ENCODE assay signal across 9 mouse cellular contexts in the genomic region with DNA sequence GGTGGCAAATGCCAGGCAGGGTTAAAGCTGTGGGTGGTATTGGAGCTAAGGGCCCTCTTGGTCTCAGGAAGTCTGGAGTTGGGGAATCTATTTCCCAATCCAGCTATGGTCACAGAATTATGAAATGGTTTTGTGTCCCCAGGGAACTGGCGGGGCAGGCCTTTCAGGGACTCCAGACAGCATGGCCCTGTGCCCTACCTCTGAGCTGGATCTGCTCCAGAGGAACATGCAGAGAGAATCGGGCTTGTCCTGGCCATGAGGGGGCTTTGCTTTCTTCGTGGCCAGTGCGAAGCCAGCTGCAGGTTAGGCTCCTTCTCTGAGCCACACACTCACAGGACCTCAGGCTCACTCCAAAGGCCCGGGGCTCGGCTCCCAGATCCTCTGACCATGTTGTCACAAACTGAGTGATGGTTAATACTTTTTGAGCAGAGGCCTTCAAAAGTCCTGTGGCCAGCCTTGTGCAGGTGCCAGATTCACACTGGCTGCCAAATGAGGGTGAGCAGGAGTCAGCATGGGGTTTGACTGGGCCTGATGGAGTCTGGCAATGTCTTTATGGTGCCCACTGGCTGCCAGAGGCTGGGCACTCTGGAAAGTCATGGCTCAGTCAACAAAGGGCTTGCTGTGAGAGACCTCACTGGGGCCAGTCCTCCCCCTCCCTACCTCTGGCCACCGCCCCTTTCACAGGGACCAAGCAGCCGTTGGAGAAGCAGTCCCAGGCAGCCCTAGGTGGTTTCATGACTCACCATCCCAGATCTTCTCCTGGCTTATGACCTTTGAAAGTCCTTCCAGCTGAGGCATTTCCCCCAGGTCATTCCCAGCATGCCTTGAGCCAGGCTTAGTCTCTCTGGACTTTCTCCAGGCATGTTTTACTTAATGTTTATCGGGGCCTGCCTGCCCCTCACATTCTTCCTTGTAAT. TPM values are rescaled to one million over a fixed set of nuclear protein-coding genes. Genes with fewer than 3 reads are reported as not detected.
A peak's percentile ranks its signal among the peaks of the same experiment; 100 is the strongest.
DNase-seq lines count a peak whose midpoint lies in the region; ATAC-seq and TF ChIP-seq lines count a peak whose summit lies in the region.
"Had no signal": no experiment of that assay in that cellular context is flagged by ENCODE, and none has a peak within 500 bp of the region (broad histone marks: within the 10 kb centered on the region; RNA-seq: fewer than 3 reads in every experiment).

No protein-coding gene starts in this region.

- peak; percentile 68; the same call in 1 of the 2 replicates for ATAC-seq in kidney, postnatal 0 days (replicated peaks; ENCODE audit: low FRiP score, low read depth)

- H3K27ac ChIP-seq in embryonic facial prominence, embryonic 10.5 days (replicated peaks): peak overlapping the region; percentile 51; the same call in 1 of the 2 replicates
- 0 out of 2 replicates have a peak overlapping the region, but pooled peaks have one; percentile 31 for H3K27ac ChIP-seq in kidney, postnatal 0 days

- DNase-seq in 3134 (ENCODE audit: extremely low read depth, insufficient read length, low spot score): peak; percentile 74
- peak; percentile 80 for DNase-seq in 3T3-L1 (ENCODE audit: low read depth, low spot score)
- DNase-seq in embryonic facial prominence, embryonic 10.5 days (ENCODE audit: low spot score): no peak
- DNase-seq in kidney, postnatal 0 days (ENCODE audit: low spot score): no peak
- no peak for DNase-seq in yolk sac, embryonic 10.5 days (ENCODE audit: low spot score)
- DNase-seq in layer of hippocampus, postnatal 25 days (ENCODE audit: extremely low spot score in 1 of 2, low spot score in 1 of 2): no peak
- no peak for DNase-seq in right cerebral cortex, postnatal 25 days
- DNase-seq in MN1 (ENCODE audit: low spot score): no peak

- H3K36me3 ChIP-seq in embryonic facial prominence, embryonic 10.5 days (replicated peaks): no peaks in the 10 kb centered on the region
- H3K36me3 ChIP-seq in kidney, postnatal 0 days (ENCODE audit: insufficient read depth, low read length): no peaks in the 10 kb centered on the region

- H3K4me1 ChIP-seq in embryonic facial prominence, embryonic 10.5 days: peaks cover 41% of the 10 kb centered on the region
- peaks cover 11% of the 10 kb centered on the region for H3K4me1 ChIP-seq in kidney, postnatal 0 days (replicated peaks; ENCODE audit: insufficient read depth, low read length)

- H3K4me2 ChIP-seq in kidney, postnatal 0 days (ENCODE audit: low read length): no peak overlapping the region
- H3K4me2 ChIP-seq: midbrain, embryonic 11.5 days had no signal

- no peak overlapping the region for H3K9ac ChIP-seq in kidney, postnatal 0 days (ENCODE audit: low read depth, low read length)

- H3K4me3 ChIP-seq in embryonic facial prominence, embryonic 10.5 days: no peak overlapping the region
- no peak overlapping the region for H3K4me3 ChIP-seq in kidney, postnatal 0 days (replicated peaks; ENCODE audit: low read depth, low read length)

- TF ChIP-seq CTCF in kidney, postnatal 0 days (IDR thresholded peaks at IDR 0.05; ENCODE audit: low read depth): no peak

- WGBS in embryonic facial prominence, embryonic 10.5 days: 67% methylated on average over 9 of the region's 9 CpGs
- 61% methylated on average over 9 of the region's 9 CpGs for WGBS in kidney, postnatal 0 days

- H3K9me3 ChIP-seq in embryonic facial prominence, embryonic 10.5 days: no peaks in the 10 kb centered on the region
- H3K9me3 ChIP-seq in kidney, postnatal 0 days (replicated peaks; ENCODE audit: low read length): no peaks in the 10 kb centered on the region

- H3K27me3 ChIP-seq in embryonic facial prominence, embryonic 10.5 days (replicated peaks; ENCODE audit: low read depth, poor library complexity, severe bottlenecking): peaks cover 68% of the 10 kb centered on the region
- H3K27me3 ChIP-seq in kidney, postnatal 0 days (ENCODE audit: insufficient read depth, low read length): no peaks in the 10 kb centered on the region

RNA-seq across cellular contexts. Expression of a gene that starts 4.9 kb away (rescaled TPM):
- polyA plus RNA-seq in embryonic facial prominence, embryonic 10.5 days (2016; fragmentation: Nextera tagmentation; extraction: Ambion mirVana): 1.4 and 2.1 TPM in 2 replicates
- 5.8 and 6.2 TPM in 2 replicates for polyA plus RNA-seq in kidney, postnatal 0 days (2015; fragmentation: Nextera tagmentation; extraction: Ambion mirVana)
- 10 to 100 TPM; 26.2 TPM for total RNA-seq in layer of hippocampus, postnatal 25 days (2021)

Comparison
In these comparisons a context has a peak if more than half of its experiments do, and no peak if none do; other contexts are left out.
1. DNase-seq: peak in 3134 (single experiment) and 3T3-L1 (single experiment); none in embryonic facial prominence, embryonic 10.5 days (single experiment), kidney, postnatal 0 days (single experiment), yolk sac, embryonic 10.5 days (single experiment), layer of hippocampus, postnatal 25 days (0 of 2), right cerebral cortex, postnatal 25 days (single experiment) and MN1 (single experiment).